Mouse (Mus musculus): Measurements from ENCODE around the gene Supt5.

DNA sequence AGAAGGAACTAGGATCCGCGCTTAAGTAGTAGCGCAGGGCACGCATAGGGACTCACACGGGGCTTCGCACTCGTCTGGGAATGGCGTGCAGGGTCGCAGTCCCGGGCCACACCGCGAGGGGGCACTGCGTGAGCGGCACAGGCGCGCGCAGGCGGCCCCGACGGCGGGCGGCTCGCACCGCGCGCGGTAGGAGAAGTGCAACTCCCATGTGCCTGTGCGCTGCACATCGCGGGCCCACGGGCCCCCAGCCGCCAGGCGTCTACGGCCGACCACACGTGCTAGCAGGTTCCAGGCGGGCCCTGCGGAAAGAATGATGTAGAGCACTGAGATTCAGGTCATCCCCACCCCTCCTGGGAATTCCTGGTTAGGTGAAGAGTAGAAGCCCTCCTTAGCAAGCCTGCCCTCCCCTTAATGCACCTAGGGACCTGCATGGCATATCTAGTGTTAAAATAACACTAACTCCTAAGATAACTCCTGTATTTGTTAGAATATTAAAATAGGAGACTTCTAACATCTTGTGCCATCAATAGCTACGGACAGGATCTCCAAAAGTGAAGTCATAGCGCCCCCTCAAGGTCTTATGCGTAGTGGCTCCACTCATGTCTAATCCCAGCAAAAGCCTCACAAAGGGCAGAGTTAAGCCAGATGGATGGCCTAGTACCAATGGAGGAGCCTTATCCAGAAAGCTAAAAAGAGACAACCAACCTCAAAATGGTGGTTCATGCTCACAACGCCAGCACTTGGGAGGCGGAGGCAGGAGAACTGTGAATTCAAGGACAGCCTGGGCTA is 39.5 kb downstream of the Supt5 start:
- TF ChIP-seq CTCF (IDR thresholded peaks at IDR 0.05; ENCODE audit: borderline replicate concordance, control insufficient read depth, extremely low read depth, insufficient read depth, low read length, poor library complexity): no peak
- TF ChIP-seq POLR2A (IDR thresholded peaks at IDR 0.05; ENCODE audit: control insufficient read depth, extremely low read depth, insufficient read depth, low read length, poor library complexity): no peak

Data from thymus, adult 2 months (tissue).